Mouse (Mus musculus) MEL (cell line): ENCODE measurements around the gene Prdm1. TPM values are rescaled to one million over a fixed set of nuclear protein-coding genes. Genes with fewer than 3 reads are reported as not detected.

Experiments used
- DNase-seq: peaks from one replicate; pipeline ENCODE4 v3.0.0; 2011; ENCODE audit warnings: low read depth, low spot score
- H3K27ac ChIP-seq: 2 replicates; pipeline ENCODE4 v1.5.1; 2012; ENCODE audit warnings: low read depth, mild to moderate bottlenecking, control low read depth, low read length, moderate library complexity; ENCODE audit not compliant: control insufficient read depth
- H3K27me3 ChIP-seq, 2 experiments: fragments of 150-350 bp in 1 of 2; sonication (generic) in 1 of 2; 2 replicates each; pipeline ENCODE4 v1.6.1; 2012; ENCODE audit warnings: low read length in 2 of 2, mild to moderate bottlenecking in 2 of 2, improper control_type of control experiment in 1 of 2, moderate library complexity in 1 of 2; ENCODE audit not compliant: insufficient read depth in 2 of 2, control insufficient read depth in 1 of 2
- H3K36me3 ChIP-seq, 2 experiments: 2 replicates each; pipeline ENCODE4 v1.6.1; 2012 to 2014; ENCODE audit warnings: low read length in 2 of 2, improper control_type of control experiment in 1 of 2, inconsistent platforms in 1 of 2, mild to moderate bottlenecking in 1 of 2; ENCODE audit not compliant: insufficient read depth in 2 of 2, control insufficient read depth in 1 of 2
- H3K4me1 ChIP-seq, 2 experiments: fragments of 150-350 bp in 1 of 2; sonication (generic) in 1 of 2; 2 replicates each; pipeline ENCODE4 v1.6.1; 2012; ENCODE audit warnings: low read length in 2 of 2, improper control_type of control experiment in 1 of 2, mild to moderate bottlenecking in 1 of 2; ENCODE audit not compliant: insufficient read depth in 2 of 2, control insufficient read depth in 1 of 2
- H3K4me3 ChIP-seq, 2 experiments: fragments of 150-350 bp in 1 of 2; sonication (generic) in 1 of 2; 2 replicates each; pipeline ENCODE4 v1.5.1; 2012; ENCODE audit warnings: low read depth in 2 of 2, low read length in 2 of 2, mild to moderate bottlenecking in 2 of 2, moderate library complexity in 2 of 2, control low read depth in 1 of 2, improper control_type of control experiment in 1 of 2; ENCODE audit not compliant: control insufficient read depth in 1 of 2, insufficient read depth in 1 of 2
- H3K79me2 ChIP-seq: 2 replicates; pipeline ENCODE4 v1.6.1; 2012; ENCODE audit warnings: mild to moderate bottlenecking, low read length, moderate library complexity; ENCODE audit not compliant: control insufficient read depth, poor library complexity, insufficient read depth
- H3K9ac ChIP-seq: 2 replicates; pipeline ENCODE4 v1.6.1; 2012; ENCODE audit warnings: low read depth, mild to moderate bottlenecking, control low read depth, low read length, moderate library complexity; ENCODE audit not compliant: control insufficient read depth, poor library complexity, severe bottlenecking
- H3K9me3 ChIP-seq: fragments of 150-350 bp; sonication (generic); replicated peaks from 2 replicates; pipeline ENCODE4 v1.6.1; 2012; ENCODE audit warnings: mild to moderate bottlenecking, low read length, improper control_type of control experiment, moderate library complexity; ENCODE audit not compliant: insufficient read depth
- MAZ ChIP-seq: IDR thresholded peaks from 2 replicates; pipeline ENCODE4 v1.6.1; 2012; ENCODE audit warnings: low read depth, mild to moderate bottlenecking, inconsistent platforms, low read length, improper control_type of control experiment
- polyA plus RNA-seq, 2 experiments: library from polyadenylated mRNA; stranded (reverse) in 1 of 2; unstranded in 1 of 2; fragments of >175 nt in 1 of 2; fragments of >200 nt in 1 of 2; gene quantifications; 2 replicates each; pipeline versions ENCODE4 v1.2.1 to v1.2.4; 2012; ENCODE audit warnings: low replicate concordance in 2 of 2, low read depth in 1 of 2; ENCODE audit not compliant: insufficient read length in 2 of 2, insufficient read depth in 1 of 2, missing spikeins in 1 of 2
- total RNA-seq: library from RNA; depleted of rRNA; stranded (reverse); fragments of 300-350 nt; gene quantifications from 2 replicates; pipeline ENCODE4 v1.2.3, GENCODE M21; 2012

Gene Prdm1
- total and polyA plus RNA-seq, 3 experiments, result 0.14 TPM; not detected in 2

DNA sequence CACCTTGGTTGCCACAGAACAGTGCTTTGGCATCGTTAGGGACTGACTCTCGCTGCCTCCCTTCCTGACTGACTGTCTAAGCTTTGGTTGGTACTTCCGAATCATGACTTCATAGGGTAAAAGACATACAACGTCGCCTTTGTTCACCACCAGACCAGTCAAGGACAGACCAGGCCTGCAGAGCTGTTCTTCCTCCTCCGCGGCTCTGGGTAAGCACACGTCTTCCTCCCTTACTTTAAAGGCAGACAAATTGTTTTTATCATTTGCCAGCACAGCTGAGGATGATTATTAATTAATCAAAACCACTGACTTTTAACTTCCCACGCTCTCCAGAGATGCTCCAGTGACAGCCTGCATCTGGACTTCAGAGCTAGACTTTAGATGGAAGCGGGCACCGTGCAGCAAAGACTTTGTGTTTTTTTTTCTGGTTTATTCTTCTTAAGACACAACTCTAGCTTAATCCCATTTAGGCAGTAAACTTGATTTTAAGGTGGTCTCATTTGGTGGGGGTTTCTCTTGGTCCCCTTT, 139.5 kb downstream of the Prdm1 start:
- Histone ChIP-seq H3K4me3 (no peak overlapping the region), H3K9me3 (no peaks in the 10 kb centered on the region), H3K36me3 (no peaks in the 10 kb centered on the region), H3K9ac (no peak overlapping the region), H3K79me2 (no peaks in the 10 kb centered on the region), H3K4me1 (no peaks in the 10 kb centered on the region), H3K27ac (no peak overlapping the region), H3K27me3 (no peaks in the 10 kb centered on the region)
- no peak for TF ChIP-seq MAZ
- no peak for DNase-seq
